Mouse (Mus musculus) lung, embryonic 16.5 days (tissue): ENCODE data around the gene Adgrf3. TPM values are rescaled to one million over a fixed set of nuclear protein-coding genes. Genes with fewer than 3 reads are reported as not detected.

Source experiments
- ATAC-seq: fragments of 200-750 bp; cut with Nextera tagmentation; 2 replicates; pipeline ENCODE4 v1.8.0; 2017; ENCODE audit warnings: low read depth, mild to moderate bottlenecking, moderate library complexity
- H3K27ac ChIP-seq: fragments of 300-500 bp; sonication (generic); 2 replicates; pipeline ENCODE4 v1.5.1; 2014; ENCODE audit warnings: mild to moderate bottlenecking, control low read depth, low read length
- H3K27me3 ChIP-seq: fragments of 300-500 bp; sonication (generic); 2 replicates; pipeline ENCODE4 v1.6.1; 2014; ENCODE audit warnings: low read depth, low read length, mixed read lengths; ENCODE audit not compliant: control insufficient read depth, insufficient read depth
- H3K36me3 ChIP-seq: fragments of 300-500 bp; sonication (generic); 2 replicates; pipeline ENCODE4 v1.6.1; 2014; ENCODE audit warnings: low read length; ENCODE audit not compliant: control insufficient read depth, insufficient read depth
- H3K4me1 ChIP-seq: fragments of 300-500 bp; sonication (generic); replicated peaks from 2 replicates; pipeline ENCODE4 v1.6.1; 2014; ENCODE audit warnings: low read length, mixed read lengths; ENCODE audit not compliant: control insufficient read depth, insufficient read depth
- H3K4me2 ChIP-seq: fragments of 300-500 bp; sonication (generic); 2 replicates; pipeline ENCODE4 v1.6.1; 2014; ENCODE audit warnings: low read depth, low read length, control low read depth
- H3K4me3 ChIP-seq: fragments of 300-500 bp; sonication (generic); 2 replicates; pipeline ENCODE4 v1.5.1; 2014; ENCODE audit warnings: mild to moderate bottlenecking, low read length, control low read depth
- H3K9ac ChIP-seq: fragments of 300-500 bp; sonication (generic); 2 replicates; pipeline ENCODE4 v1.6.1; 2014; ENCODE audit warnings: low read length, control low read depth
- H3K9me3 ChIP-seq: fragments of 300-500 bp; sonication (generic); 2 replicates; pipeline ENCODE4 v1.6.1; 2016; ENCODE audit warnings: low read length; ENCODE audit not compliant: control insufficient read depth
- WGBS: fragments of 180-500 bp; shearing (Covaris S2); extraction: QIAGEN DNeasy Blood & Tissue Kit; methylation state at CpG from one replicate; pipeline ENCODE4 v1.1.7; 2014; 5-methylcytosine and 5-hydroxymethylcytosine counted together
- polyA plus RNA-seq: library from polyadenylated mRNA; unstranded; fragments of >200 nt; fragmentation: Nextera tagmentation; extraction: Ambion mirVana; gene quantifications from 2 replicates; pipeline ENCODE4 v1.2.1, GENCODE M21; 2015

The Adgrf3 gene
- 0.11 and 0.25 TPM in 2 replicates for polyA plus RNA-seq

DNA sequence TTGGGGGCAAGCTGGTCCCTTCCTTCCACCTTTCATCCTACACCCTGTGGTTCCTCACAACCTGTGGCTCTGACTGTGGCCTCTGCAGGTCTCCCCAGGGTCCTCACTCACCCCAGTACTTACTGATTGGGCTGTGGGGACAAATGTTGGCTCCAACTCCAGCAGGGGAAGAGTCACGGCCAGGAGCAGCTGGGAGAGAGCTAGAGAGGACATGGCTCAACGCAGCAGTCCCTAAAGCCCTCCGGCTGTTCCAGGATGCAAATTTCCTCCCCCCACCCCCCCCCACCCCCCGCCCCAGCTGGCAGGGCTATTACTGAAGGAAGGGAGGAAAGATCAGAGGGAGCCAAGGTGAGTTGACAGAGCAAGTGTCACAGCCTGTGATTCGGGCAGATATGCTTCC lies at the start of gene Adgrf3:
TSS of gene Adgrf3 (minus strand) at position 230 of the 400 bp plus-strand sequence.
- no peak for ATAC-seq
- H3K36me3 ChIP-seq, result no peaks in the 10 kb centered on the region
- no peaks in the 10 kb centered on the region for H3K9me3 ChIP-seq
- no peak within 1 kb of the TSS for H3K9ac ChIP-seq
- no peak within 1 kb of the TSS for H3K27ac ChIP-seq
- WGBS, result 32% methylated on average over 5 of the region's 5 CpGs
- H3K4me3 ChIP-seq, result no peak within 1 kb of the TSS
- 0 out of 2 replicates have a peak, but pooled peaks cover 2% of the 10 kb centered on the region for H3K4me1 ChIP-seq
- no peak within 1 kb of the TSS for H3K4me2 ChIP-seq
- no peaks in the 10 kb centered on the region for H3K27me3 ChIP-seq

GRCm38 (mm10) chr5:30247666-30248065 lies 42.1 kb upstream of the Adgrf3 start:
- Histone ChIP-seq H3K27ac (no peak overlapping the region), H3K4me2 (no peak overlapping the region), H3K27me3 (no peaks in the 10 kb centered on the region), H3K4me1 (peaks cover 17% of the 10 kb centered on the region), H3K9me3 (no peaks in the 10 kb centered on the region), H3K36me3 (peaks cover 13% of the 10 kb centered on the region; the same call in 1 of the 2 replicates), H3K9ac (no peak overlapping the region), H3K4me3 (no peak overlapping the region)
- no peak for ATAC-seq
- 95% methylated on average over 1 of the region's 1 CpGs for WGBS

DNA sequence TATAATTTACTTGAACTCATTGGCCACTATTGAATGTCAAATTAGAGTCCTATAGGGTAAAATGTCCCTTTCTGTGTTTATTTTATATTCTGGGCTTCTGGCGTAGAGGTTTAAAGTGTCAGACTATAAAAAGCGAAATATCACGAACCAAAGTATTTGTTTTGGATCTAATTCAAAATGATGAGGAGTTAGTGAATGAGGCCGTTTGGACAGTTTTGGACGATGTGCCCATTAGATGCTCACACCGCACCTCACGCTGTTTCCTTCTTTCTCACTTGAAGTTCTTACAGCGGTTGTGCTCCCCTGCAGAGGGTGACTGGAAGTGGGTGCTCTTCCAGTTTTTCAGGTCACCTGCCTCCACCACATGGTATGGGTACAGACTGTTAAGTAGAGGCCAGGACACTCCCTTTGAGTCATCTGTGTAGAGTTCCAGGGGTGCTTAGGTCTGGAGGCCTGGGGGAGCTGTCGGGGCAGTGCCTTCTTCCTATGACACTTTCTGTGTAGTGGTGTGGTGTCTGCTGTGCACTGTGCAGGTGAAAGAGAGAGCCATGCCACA lies 40.4 kb upstream of the Adgrf3 start:
- WGBS, result 41% methylated on average over 9 of the region's 9 CpGs
- peaks cover 25% of the 10 kb centered on the region for H3K4me1 ChIP-seq
- peak; percentile 75 for ATAC-seq

GRCm38 (mm10) chr5:30243741-30244140 lies 38.2 kb upstream of the Adgrf3 start:
- no peaks in the 10 kb centered on the region for H3K27me3 ChIP-seq
- no peak overlapping the region for H3K9ac ChIP-seq
- peaks cover 4% of the 10 kb centered on the region; the same call in 1 of the 2 replicates for H3K36me3 ChIP-seq
- peaks cover 25% of the 10 kb centered on the region for H3K4me1 ChIP-seq
- no peak overlapping the region for H3K4me3 ChIP-seq
- no peaks in the 10 kb centered on the region for H3K9me3 ChIP-seq
- no peak overlapping the region for H3K27ac ChIP-seq
- peak; percentile 49; the same call in 1 of the 2 replicates for ATAC-seq
- no peak overlapping the region for H3K4me2 ChIP-seq
- WGBS, result 43% methylated on average over 9 of the region's 9 CpGs

More for the DNA sequence above, 40.4 kb upstream of the Adgrf3 start:
- Histone ChIP-seq H3K9ac (no peak overlapping the region), H3K4me3 (no peak overlapping the region), H3K27ac (no peak overlapping the region), H3K9me3 (no peaks in the 10 kb centered on the region), H3K27me3 (no peaks in the 10 kb centered on the region), H3K4me2 (no peak overlapping the region), H3K36me3 (peaks cover 10% of the 10 kb centered on the region; the same call in 1 of the 2 replicates)

GRCm38 (mm10) chr5:30242410-30242809 lies 36.9 kb upstream of the Adgrf3 start:
- Histone ChIP-seq H3K9me3 (no peaks in the 10 kb centered on the region), H3K27me3 (no peaks in the 10 kb centered on the region), H3K36me3 (peaks cover under 1% of the 10 kb centered on the region; the same call in 1 of the 2 replicates), H3K27ac (no peak overlapping the region), H3K4me3 (no peak overlapping the region), H3K9ac (no peak overlapping the region), H3K4me2 (no peak overlapping the region), H3K4me1 (peaks cover 25% of the 10 kb centered on the region)
- no peak for ATAC-seq
- 18% methylated on average over 1 of the region's 1 CpGs for WGBS

DNA sequence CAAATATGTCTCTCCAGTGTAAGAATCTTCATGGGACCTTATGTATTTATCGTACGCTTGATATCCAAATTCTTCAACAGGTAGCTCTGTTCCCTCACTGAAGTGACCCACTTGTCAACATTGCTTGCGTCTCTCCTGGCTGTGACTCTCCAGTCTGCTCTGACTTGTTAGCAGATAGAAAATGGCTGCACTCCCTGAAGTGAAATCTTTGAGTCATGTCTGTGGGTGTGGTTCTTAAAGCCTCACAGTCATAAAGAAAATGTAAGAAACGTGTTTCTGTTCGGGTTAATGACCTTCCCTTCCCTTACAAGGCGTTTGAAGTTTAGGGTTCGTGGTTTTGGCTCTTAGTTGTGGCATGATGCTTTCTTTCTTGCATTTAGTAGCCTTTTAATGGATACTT lies 35.0 kb upstream of the Adgrf3 start:
- 72% methylated on average over 7 of the region's 7 CpGs for WGBS
- Histone ChIP-seq H3K27ac (no peak overlapping the region), H3K9me3 (no peaks in the 10 kb centered on the region), H3K27me3 (no peaks in the 10 kb centered on the region), H3K36me3 (no peaks in the 10 kb centered on the region), H3K9ac (no peak overlapping the region), H3K4me2 (no peak overlapping the region), H3K4me3 (no peak overlapping the region), H3K4me1 (peaks cover 18% of the 10 kb centered on the region)
- ATAC-seq, result no peak

GRCm38 (mm10) chr5:30238533-30238932 lies 33.0 kb upstream of the Adgrf3 start:
- H3K9ac ChIP-seq, result no peak overlapping the region
- no peaks in the 10 kb centered on the region for H3K36me3 ChIP-seq
- ATAC-seq, result no peak
- H3K4me3 ChIP-seq, result no peak overlapping the region
- H3K27ac ChIP-seq, result no peak overlapping the region
- H3K27me3 ChIP-seq, result no peaks in the 10 kb centered on the region
- no peak overlapping the region for H3K4me2 ChIP-seq
- H3K4me1 ChIP-seq, result peaks cover 19% of the 10 kb centered on the region
- WGBS, result 87% methylated on average over 5 of the region's 5 CpGs
- H3K9me3 ChIP-seq, result no peaks in the 10 kb centered on the region

DNA sequence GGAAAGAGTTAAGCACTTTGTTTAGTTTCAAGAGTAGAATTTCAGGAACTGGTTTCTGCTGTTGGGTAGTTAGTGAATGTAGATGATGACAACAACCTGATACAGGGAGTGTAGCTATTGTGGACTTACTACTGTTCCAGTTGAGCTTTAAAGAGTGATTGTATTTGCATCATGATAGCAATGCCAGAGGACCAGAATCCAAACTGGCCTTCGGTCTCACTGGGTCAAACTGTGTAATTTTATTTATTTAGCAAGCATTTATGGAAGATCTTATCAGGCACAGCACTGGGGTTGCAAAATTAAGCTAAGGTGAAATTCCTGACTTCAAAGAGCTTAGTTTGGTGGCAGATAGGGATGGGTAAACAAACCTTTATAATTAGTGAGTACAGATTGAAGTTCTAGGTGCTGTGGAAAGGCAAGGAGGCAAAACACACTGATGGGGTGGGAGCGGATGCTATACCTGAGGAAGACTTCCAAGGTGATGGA lies 30.2 kb upstream of the Adgrf3 start:
- WGBS, result 77% methylated on average over 2 of the region's 2 CpGs
- peaks cover 21% of the 10 kb centered on the region for H3K4me1 ChIP-seq

GRCm38 (mm10) chr5:30233979-30234378 lies 28.5 kb upstream of the Adgrf3 start:
- ATAC-seq, result no peak
- H3K27ac ChIP-seq, result no peak overlapping the region
- WGBS, result 21% methylated on average over 8 of the region's 8 CpGs
- H3K4me3 ChIP-seq, result peak overlapping the region; percentile 85; the same call in 1 of the 2 replicates
- peaks cover 21% of the 10 kb centered on the region for H3K4me1 ChIP-seq
- peak overlapping the region; percentile 89 for H3K4me2 ChIP-seq
- H3K9me3 ChIP-seq, result no peaks in the 10 kb centered on the region
- H3K9ac ChIP-seq, result peak overlapping the region; percentile 36
- H3K27me3 ChIP-seq, result no peaks in the 10 kb centered on the region
- no peaks in the 10 kb centered on the region for H3K36me3 ChIP-seq

More for the DNA sequence above, 30.2 kb upstream of the Adgrf3 start:
- ATAC-seq, result no peak
- Histone ChIP-seq H3K9ac (no peak overlapping the region), H3K27ac (no peak overlapping the region), H3K9me3 (no peaks in the 10 kb centered on the region), H3K4me3 (no peak overlapping the region), H3K4me2 (no peak overlapping the region), H3K36me3 (no peaks in the 10 kb centered on the region), H3K27me3 (no peaks in the 10 kb centered on the region)
